Mouse (Mus musculus) ES-E14 (cell line): ENCODE results near the gene Gm49358. TPM values are rescaled to one million over a fixed set of nuclear protein-coding genes. Genes with fewer than 3 reads are reported as not detected.
A peak's percentile ranks its signal among the peaks of the same experiment; 100 is the strongest.

Experiments used
- DNase-seq: peaks from one replicate; pipeline ENCODE4 v3.0.0-alpha.2; 2013; ENCODE audit warnings: low read depth, low spot score
- H3K27ac ChIP-seq: 2 replicates; pipeline ENCODE4 v1.5.1; 2012; ENCODE audit warnings: low read depth, mild to moderate bottlenecking, low read length, moderate library complexity, mixed read lengths; ENCODE audit not compliant: poor library complexity, insufficient read depth, severe bottlenecking
- H3K36me3 ChIP-seq: 2 replicates; pipeline ENCODE4 v1.6.1; 2012; ENCODE audit warnings: mild to moderate bottlenecking, low read length, moderate library complexity, mixed read lengths; ENCODE audit not compliant: control insufficient read depth, poor library complexity, insufficient read depth, severe bottlenecking
- H3K4me1 ChIP-seq, 2 experiments: fragments of 150-350 bp in 1 of 2; sonication (generic) in 1 of 2; 2 replicates each; pipeline ENCODE4 v1.6.1; 2012; ENCODE audit warnings: low read length in 2 of 2, mild to moderate bottlenecking in 1 of 2, mixed read lengths in 1 of 2; ENCODE audit not compliant: control insufficient read depth in 2 of 2, insufficient read depth in 2 of 2, poor library complexity in 1 of 2
- H3K4me3 ChIP-seq, 2 experiments: fragments of 150-350 bp in 1 of 2; sonication (generic) in 1 of 2; 2 replicates each; pipeline ENCODE4 v1.5.1; 2012; ENCODE audit warnings: low read length in 2 of 2, low read depth in 1 of 2, mild to moderate bottlenecking in 1 of 2, mixed read lengths in 1 of 2; ENCODE audit not compliant: insufficient read depth in 1 of 2, poor library complexity in 1 of 2, severe bottlenecking in 1 of 2
- H3K9ac ChIP-seq: 2 replicates; pipeline ENCODE4 v1.6.1; 2012; ENCODE audit warnings: low read depth, mild to moderate bottlenecking, low read length, mixed read lengths; ENCODE audit not compliant: poor library complexity, insufficient read depth, severe bottlenecking
- H3K9me3 ChIP-seq: fragments of 150-350 bp; sonication (generic); 2 replicates; pipeline ENCODE4 v1.6.1; 2012; ENCODE audit warnings: low read depth, mild to moderate bottlenecking, low read length; ENCODE audit not compliant: control insufficient read depth, insufficient read depth
- CHD2 ChIP-seq: IDR thresholded peaks from 2 replicates; pipeline ENCODE4 v1.6.1; 2014; ENCODE audit warnings: mild to moderate bottlenecking, low read depth, low read length, inconsistent platforms
- HCFC1 ChIP-seq: IDR thresholded peaks from 2 replicates; pipeline ENCODE4 v1.6.1; 2012; ENCODE audit warnings: low read length, inconsistent platforms, borderline replicate concordance; ENCODE audit not compliant: insufficient read depth
- MAFK ChIP-seq: IDR thresholded peaks from 2 replicates; pipeline ENCODE4 v1.6.1; 2014; ENCODE audit warnings: mild to moderate bottlenecking, low read depth, low read length, inconsistent platforms; ENCODE audit not compliant: insufficient read depth
- ZC3H11A ChIP-seq: IDR thresholded peaks from 2 replicates; pipeline ENCODE4 v1.6.1; 2012; ENCODE audit warnings: low read depth, mild to moderate bottlenecking, inconsistent platforms, low read length, borderline replicate concordance
- ZNF384 ChIP-seq: IDR thresholded peaks from 2 replicates; pipeline ENCODE4 v1.6.1; 2012; ENCODE audit warnings: low read depth, low read length, inconsistent platforms
- in situ Hi-C, 2 experiments: fragments of 600-800 bp; cut with MboI; formaldehyde crosslinking; loops; one replicate each; pipeline ENCODE4 v1.15.1; 2025; ENCODE audit warnings: low sequenced_read_pairs in 2 of 2, inconsistent platforms in 1 of 2; ENCODE audit not compliant: unreplicated experiment in 2 of 2
- total RNA-seq: library from RNA; depleted of rRNA; stranded (reverse); fragments of 300-350 nt; gene quantifications from 2 replicates; pipeline ENCODE4 v1.2.3, GENCODE M21; 2012

Gene Gm49358
- total RNA-seq, 1 experiment: 0.58 TPM

DNA sequence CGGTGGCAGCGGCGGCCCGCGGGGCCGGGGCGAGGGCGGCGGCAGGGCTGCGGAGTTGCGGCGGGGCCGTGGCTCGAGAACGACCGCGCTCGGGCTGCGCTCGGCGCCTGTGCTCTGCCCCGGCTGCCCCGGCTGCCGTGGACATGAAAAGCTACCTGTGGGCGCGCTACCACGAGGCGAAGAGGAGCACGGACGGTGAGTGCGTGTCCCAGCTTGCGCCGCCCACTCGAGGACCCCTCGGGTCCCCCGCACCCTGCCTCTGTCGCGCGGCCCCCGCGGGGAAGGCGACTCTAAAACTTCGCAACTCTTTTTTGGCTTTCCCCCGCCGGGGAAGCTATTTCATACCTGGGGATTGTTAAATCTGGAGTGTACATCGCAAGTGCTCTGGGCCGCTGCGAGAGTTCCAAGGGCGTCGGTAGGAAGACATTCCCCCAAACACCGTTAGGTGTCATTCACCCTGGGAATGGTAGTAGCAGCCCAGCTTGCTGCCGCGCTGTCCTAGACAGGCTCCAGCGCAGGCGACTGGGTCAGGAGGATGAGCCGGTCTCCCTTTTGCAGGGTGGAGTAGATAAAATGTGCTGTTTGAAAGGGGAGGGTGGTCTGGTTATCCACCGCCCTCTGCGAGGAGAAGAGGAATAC, 15.5 kb downstream of the Gm49358 start:
- peaks cover 2 to 16% of the 10 kb centered on the region in 2 experiments; a peak in 3 of 4 replicates for H3K4me1 ChIP-seq
- TF ChIP-seq CHD2 (no peak), ZNF384 (no peak), MAFK (no peak), HCFC1 (no peak; the same call in 1 of the 2 replicates), ZC3H11A (no peak)

DNA sequence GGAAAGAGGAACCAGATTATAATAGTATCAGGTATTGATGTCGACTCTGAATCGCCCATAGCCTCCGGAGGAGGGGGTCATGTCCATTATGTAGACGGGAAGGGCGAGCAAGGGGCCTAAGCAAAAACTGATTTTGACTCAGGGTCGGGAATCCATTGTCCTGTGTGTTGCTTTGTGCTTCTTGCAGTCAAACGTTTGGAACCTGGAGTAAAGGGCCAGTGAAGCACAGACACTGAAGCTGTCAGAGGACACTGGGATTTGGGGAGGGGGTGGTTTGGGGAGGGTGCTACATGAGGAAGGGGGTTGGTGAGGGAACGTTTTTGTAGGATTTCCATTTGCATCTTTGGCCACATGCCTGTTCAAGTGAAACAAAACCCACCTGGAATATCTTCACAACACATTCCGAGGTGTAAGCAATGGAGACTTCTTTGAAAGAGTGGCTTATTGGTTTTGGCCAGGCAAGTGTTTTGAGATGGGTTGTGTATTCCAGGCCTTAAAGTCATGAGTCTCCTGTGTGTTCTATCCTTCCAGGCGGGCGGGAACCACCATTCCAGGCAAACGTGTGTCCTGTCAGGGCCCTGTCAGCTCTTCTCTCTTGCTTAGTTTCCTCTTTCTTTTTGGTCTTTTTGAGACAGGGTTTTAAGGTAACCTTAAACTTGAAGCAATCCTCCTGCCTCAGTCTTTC, 16.2 kb downstream of the Gm49358 start:
- TF ChIP-seq HCFC1 (no peak), ZC3H11A (no peak), MAFK (no peak), CHD2 (no peak)
- peak overlapping the region; percentile 87; the same call in 1 of the 2 replicates for H3K9ac ChIP-seq
- DNase-seq: no peak
- in situ Hi-C loops: no loop called here
- no peaks in the 10 kb centered on the region for H3K36me3 ChIP-seq
- H3K4me3 ChIP-seq: peak overlapping the region; percentile 79 to 93
- no peaks in the 10 kb centered on the region for H3K9me3 ChIP-seq
- no peak overlapping the region for H3K27ac ChIP-seq
- peaks cover 2 to 23% of the 10 kb centered on the region in 2 experiments; a peak in 3 of 4 replicates for H3K4me1 ChIP-seq

More for the DNA sequence above, 15.5 kb downstream of the Gm49358 start:
- H3K9ac ChIP-seq: peak overlapping the region; percentile 87
- DNase-seq: no peak
- in situ Hi-C loops: no loop called here
- peak overlapping the region; percentile 79 to 93 for H3K4me3 ChIP-seq
- no peak overlapping the region for H3K27ac ChIP-seq
- H3K36me3 ChIP-seq: no peaks in the 10 kb centered on the region
- no peaks in the 10 kb centered on the region for H3K9me3 ChIP-seq

DNA sequence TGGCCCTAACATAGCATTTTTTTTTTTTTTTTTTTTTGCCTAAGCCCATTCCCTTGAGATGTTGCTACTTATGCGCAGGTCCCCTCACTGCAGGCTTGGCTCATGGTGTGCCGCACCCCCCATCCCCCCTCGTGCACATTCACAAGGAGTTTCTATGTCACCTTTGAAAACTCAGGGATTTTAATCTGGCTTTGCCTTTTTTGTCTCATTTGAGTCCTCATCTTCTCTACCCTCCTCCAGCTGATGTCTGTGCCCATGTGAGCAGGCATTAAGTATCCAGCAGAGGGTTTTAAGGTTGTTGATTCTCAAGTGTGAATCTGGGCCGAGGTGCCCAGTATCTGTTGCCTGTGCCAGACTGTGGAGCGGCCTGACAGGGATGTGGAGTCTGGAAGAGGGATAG, 17.9 kb downstream of the Gm49358 start:
- Histone ChIP-seq H3K36me3 (no peaks in the 10 kb centered on the region), H3K9ac (no peak overlapping the region), H3K9me3 (no peaks in the 10 kb centered on the region), H3K4me3 (no peak overlapping the region), H3K4me1 (peaks cover 5 to 34% of the 10 kb centered on the region in 2 experiments), H3K27ac (no peak overlapping the region)
- in situ Hi-C loops: no loop called here
- no peak for DNase-seq
- TF ChIP-seq HCFC1 (no peak), ZNF384 (no peak), CHD2 (no peak), MAFK (no peak), ZC3H11A (no peak)

DNA sequence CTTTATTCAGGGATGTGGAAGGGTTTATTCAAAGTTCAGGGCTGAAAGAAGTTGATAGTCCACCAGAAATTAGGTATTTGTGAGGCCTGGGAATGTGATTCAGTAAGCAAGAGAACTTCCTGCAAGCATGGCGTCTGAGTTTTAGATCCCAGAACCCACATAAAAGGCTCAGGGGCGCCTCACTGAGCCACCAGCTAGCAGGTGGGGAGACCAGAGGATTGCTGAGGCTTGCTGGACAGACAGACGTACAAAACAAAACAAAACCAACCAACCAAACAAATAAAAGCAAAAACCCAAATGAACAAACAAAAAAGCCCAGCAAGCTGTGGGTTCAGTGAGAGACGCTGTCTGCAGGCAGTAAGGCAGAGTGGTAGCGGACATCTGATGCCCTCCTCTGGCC, 18.9 kb downstream of the Gm49358 start:
- no peaks in the 10 kb centered on the region for H3K36me3 ChIP-seq
- no peak overlapping the region for H3K9ac ChIP-seq
- peaks cover 5 to 35% of the 10 kb centered on the region in 2 experiments for H3K4me1 ChIP-seq
- no peak for DNase-seq
- in situ Hi-C loops: no loop called here
- no peak overlapping the region for H3K4me3 ChIP-seq
- no peaks in the 10 kb centered on the region for H3K9me3 ChIP-seq
- H3K27ac ChIP-seq: no peak overlapping the region
- TF ChIP-seq HCFC1 (no peak), CHD2 (no peak), ZC3H11A (no peak), MAFK (no peak), ZNF384 (no peak)
